Mouse (Mus musculus): ENCODE measurements around the gene Gbp8.
"Not testable (repeated sequence)": the region's sequence is repeated elsewhere in the genome, so short reads cannot be mapped to it uniquely, and the experiment has no call there.

The Gbp8 gene

DNA sequence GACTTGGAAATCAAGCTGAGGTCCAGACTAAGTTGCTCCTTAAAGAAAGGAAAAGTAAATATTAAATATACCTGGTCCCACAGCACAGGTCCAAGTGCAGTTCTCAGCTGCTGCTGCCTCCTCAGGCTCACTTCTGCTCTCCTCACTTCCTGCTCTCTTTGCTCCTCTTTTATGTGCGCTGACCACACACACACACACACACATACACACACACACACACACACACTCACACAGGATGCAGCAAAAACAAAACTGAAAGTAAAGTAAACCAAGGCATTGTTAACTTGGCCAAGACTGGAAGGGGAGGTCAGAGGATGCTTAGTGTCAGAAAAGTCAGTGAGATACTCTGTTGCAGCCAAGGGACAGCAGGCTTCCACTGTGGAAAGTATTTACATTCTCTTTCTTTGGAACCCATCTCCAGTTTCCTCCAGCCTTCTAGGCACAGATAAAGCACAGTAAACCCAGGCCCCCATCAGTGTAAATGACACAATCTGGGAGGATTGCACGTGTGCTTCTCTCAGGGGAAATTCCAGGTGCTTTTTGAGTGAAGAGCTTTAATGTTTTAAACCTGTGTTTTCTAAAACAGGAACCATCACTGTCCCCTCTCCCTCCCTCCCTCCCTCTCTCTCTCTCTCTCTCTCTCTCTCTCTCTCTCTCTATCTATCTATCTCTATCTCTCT is at the start of gene Gbp8, which contains the start of the genes Gbp9 and Gbp4:
Gbp8 (minus strand) TSS at position 132 of the 680 bp plus-strand sequence.
Gbp9 (minus strand) TSS at position 131 of the 680 bp plus-strand sequence.
Gbp4 (minus strand) TSS at position 178 of the 680 bp plus-strand sequence.
- not testable (repeated sequence) for DNase-seq (ENCODE audit: low read depth, low spot score)

DNA sequence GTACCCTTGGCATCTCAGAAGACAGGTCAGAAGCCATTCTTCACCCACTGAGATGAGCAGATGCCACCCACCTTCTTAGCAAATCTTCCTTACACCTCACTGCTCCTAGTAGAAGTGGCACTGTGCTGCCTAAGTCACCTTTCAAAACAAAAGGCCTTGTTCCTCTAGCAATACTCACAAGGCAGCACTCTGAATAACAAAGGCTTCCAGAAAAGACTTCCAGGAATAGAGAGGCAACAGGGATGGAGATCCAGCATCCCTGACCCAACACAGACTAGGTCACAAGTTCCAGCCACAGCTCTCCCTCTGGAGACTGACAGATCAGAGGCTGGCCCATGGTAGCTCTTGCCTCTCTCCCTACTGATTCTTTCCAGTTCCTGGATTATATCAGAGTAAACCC is 42.1 kb upstream of the Gbp8 start:
- DNase-seq (ENCODE audit: low read depth, low spot score): no peak

DNA sequence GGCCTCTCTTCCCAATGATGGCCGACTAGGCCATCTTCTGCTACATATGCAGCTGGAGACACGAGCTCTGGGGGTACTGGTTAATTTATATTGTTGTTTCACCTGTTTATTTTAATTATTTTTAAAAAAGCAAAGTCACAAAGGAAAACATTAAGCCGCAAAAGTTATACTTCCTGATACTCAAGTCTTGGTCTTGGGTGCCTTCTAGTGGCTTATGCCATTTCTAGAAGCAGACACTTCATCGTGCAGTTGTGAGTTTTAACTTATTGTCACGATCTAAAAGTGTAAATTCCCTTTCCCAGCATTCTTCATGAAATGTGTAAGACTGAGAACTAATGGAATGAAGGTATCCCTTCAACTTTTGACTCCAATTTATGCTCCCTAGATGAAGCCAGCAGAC is 17.2 kb upstream of the Gbp8 start:
- no peak for DNase-seq (ENCODE audit: low read depth, low spot score)

DNA sequence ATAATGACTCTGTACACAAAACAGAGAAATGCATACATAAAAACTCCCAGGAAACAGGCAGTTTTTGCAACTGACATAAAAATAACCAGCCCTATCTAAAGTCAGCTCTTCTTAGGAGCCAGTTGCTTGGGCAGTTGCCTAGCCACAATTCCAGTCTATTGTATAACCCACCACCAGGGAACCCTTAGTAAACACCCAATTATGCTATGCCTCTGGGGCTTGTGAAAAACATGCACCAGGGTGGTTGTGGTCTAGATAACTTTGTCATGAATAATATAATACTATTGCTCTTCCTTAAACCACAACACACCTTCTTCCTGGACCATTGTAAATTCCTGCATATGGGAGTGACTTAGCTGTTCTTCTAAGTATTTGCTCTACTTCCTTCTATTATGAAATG is 14.7 kb upstream of the Gbp8 start:
- no peak for DNase-seq (ENCODE audit: low read depth, low spot score)

DNA sequence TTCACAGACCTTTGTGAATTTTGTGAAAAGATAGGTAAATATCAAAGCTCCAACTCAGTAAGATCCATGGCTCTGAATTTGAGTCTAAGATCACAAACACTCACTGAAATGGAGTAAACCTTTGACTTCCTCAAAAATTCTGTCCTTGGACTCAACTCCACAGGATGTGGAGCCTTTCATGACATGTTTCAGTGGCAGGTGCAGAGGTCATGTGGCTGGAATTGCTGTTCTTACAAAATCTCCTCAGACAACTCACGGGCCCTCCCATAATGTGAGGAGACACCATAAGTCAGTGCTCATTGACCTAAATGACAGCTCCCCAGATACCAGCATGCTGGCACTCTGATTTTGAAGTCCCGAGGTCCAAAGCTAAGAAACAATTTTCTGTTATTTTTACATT is 8.7 kb upstream of the Gbp8 start:
- not testable (repeated sequence) for DNase-seq (ENCODE audit: low read depth, low spot score)

DNA sequence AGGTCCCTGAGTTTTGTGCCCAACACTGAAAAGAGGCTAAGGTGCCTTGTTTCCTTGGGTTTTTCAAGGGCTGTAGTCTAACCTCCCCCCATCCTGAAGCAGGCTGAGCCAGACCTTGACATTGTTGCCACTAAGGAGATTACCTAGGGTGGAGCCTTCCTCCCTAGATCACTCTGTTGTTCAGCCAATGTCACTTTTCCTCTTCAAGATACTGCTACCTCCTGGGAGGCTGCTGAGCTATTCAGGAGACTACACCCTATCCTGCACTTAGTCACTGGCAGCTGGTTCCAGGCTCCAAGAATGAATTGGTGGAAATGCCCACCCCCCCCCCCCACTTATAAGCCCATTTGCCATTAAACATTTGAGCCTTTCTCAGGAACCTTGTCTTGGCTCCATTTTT is 7.1 kb upstream of the Gbp8 start:
- no peak for DNase-seq (ENCODE audit: low read depth, low spot score)

DNA sequence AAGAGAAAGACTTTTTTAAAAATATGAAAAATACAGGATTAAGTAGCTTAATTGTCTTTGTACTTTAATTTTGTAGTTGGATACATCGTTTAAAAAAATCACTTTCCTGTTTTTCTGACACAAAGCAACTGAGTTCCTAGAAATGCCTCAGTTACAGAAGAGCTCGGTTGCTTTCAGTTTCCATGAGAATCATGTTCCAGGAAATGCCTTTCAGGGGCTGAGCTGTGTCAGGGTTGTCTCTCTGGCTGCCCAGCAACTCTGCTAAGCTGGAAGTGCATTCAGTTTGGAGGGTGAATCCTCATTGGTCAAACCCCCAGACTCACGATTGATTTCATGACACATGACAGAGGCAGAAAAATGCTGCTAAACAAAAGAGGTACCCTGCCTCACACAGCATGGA is 6.4 kb upstream of the Gbp8 start:
- not testable (repeated sequence) for DNase-seq (ENCODE audit: low read depth, low spot score)

DNA sequence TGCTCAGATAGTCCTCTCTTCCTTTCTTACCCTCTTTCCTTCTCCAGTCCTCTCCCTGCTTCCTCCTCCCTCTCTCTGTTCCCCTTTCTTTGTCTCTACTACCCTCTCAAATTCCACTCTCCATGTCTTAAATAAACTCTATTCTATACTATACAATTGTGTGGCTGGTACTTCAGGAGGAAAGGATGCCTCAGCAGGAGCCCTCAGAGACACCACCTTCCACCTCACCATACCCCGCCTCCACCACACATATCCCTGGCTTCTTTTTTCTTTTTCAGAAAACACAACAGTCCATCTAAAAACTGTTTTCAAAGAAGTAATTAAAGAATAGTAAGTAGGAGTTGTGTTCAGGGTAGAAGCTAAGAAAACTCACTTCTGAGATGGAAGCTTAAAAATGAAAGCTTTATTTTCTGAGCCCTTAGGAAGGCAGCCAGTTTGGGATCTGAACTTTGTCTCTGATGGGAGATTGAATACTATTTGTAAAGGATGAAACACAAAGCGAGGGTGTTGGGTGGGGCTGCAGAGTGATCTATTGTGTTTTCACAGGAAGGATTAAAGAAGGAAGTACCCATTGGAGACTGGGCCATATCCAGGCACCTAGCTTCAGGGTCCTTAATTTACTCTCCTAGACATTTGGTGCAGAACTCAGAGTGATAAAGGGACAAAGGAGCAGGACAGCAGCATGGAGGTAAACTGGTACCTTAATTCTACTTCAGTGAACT is 910 bp upstream of the Gbp8 start:
- not testable (repeated sequence) for DNase-seq (ENCODE audit: low read depth, low spot score)

DNA sequence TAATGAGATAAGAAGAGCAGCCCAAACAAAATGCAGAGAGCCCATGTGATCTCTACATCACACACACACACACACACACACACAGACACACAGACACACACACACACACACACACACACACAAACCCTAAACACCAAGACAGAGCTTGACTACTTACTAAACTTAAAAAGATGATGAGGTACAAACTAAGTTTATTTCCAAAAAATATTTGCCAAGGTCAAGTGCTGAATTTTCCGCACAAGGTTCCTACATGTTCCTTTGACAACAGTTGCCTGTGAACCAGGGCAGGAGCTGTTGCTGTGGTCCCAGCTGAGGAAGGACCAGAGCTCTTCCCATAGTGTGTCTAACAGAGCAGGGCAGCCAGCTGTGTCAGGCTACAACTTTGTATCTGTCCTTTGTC is 434 bp downstream of the Gbp8 start:
- no peak for DNase-seq (ENCODE audit: low read depth, low spot score)

DNA sequence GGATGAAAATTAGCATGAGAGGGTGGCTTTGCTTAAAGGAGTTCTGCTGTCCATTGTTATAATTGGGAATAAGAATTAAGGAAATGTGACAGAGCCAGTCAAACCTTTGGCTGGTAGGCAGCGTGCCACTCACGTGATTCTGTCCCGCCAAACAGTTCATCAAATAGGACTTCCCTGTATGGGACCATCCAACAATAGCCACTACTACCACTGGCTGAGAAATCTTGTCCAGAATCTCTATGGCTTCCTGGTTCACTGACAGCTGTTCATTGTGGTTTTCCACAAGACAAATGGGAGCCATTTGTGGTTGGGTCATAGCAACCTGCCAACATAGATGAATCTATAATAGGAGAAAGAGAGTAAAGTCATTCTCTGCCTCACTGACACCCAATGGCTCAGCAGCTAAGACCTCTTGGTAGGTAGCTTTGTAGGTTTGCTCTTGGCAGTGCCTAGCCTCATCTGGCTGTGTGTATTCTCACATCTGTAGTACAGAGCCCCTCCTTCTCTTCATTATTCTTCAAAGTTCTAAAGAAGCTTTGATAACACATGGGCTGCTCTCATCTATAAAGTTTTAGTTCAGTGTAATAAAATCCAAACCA is 2.5 kb downstream of the Gbp8 start:
- DNase-seq (ENCODE audit: low read depth, low spot score): not testable (repeated sequence)

DNA sequence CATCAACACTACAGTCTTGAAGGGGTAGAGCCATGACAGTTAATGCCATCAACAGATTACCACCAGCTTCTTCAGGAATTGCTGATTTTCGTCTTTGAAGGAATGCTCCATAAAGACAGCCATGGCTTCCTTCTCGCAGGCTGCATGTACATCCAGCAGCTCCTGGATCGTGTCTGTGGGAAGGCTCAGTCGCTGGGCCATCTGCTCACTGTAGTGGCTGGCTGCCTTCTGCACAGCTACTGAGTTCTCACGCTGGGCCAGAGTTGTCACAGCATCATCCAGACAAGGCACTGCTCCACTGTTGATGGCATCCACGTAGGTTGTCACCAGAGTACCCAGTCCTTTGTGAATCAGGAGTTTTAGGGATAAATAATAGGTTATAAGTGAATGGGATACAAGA is 17.6 kb downstream of the Gbp8 start:
- DNase-seq (ENCODE audit: low read depth, low spot score): not testable (repeated sequence)

DNA sequence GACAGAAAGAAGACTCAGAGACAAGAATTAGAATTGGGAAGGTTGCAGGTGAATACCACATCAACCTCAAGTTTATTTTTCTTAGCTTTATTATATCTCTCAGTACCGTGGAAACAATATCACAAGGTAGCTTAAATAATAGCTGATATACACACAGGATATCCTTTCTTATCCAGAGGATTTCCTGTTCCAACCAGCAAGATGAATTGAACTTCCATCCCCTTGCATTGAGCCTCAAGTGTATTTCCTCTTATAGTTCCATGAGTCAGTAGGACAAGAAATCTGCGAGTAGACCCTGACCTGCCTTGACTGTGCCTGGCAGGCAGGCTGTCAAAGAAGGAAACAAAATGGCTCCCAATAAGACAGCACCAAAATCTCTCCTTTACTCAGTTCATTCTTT is 23.6 kb downstream of the Gbp8 start:
- DNase-seq (ENCODE audit: low read depth, low spot score): no peak

DNA sequence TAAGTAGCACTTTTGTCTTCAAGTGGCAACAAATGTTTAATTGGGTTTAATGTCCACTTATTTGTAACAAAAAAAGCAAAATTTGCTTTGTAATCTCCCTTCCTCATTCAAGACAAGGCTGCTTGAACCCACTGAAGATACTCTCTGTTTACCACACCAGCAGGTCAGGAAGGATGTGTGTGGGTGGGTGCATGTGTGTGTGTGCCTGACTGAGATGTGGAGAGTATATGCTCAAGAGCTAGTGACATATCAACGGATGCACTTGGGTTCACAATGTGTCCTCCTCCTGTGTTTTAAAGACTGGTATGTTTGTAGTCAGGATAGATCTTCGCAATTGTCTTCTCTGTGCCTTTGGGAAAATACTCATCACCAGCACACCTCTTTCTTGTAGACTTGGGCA is 24.6 kb downstream of the Gbp8 start:
- no peak for DNase-seq (ENCODE audit: low read depth, low spot score)

DNA sequence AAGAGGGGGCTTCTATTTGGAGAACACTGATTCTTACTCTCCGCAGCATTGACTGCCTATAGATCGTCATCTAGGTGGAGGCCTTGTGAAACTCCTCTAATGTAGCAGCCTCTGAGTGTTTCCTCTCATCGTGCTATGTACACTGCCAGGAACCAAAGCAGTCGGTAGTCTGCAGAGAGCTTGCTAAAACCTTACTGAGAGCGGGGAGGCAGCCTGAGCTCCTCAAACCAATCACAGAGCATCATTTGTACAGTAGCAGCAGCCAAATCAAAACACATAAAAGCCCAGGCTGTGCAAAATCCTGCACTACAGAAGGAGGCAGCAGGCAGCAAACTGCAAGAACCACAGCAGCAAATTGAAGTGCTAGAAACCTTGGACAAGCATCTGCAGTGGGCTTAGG is 25.7 kb downstream of the Gbp8 start:
- DNase-seq (ENCODE audit: low read depth, low spot score): no peak

DNA sequence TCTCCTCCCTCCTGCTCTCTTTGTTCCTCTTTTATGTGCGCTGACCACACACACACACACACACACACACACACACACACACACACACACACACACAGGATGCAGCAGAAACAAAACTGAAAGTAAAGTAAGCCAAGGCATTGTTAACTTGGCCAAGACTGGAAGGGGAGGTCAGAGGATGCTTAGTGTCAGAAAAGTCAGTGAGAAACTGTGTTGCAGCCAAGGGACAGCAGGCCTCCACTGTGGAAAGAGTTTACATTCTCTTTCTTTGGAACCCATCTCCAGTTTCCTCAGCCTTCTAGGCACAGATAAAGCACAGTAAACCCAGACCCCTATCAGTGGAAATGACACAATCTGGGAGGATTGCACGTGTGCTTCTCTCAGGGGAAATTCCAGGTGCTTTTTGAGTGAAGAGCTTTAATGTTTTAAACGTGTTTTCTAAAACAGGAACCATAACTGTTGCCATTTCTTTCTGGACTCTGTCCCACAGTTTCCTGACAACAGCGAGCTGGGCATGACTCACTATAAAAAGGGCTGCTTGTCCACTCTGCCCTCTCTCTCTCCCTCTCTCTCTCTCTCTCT is 29.0 kb downstream of the Gbp8 start:
- not testable (repeated sequence) for DNase-seq (ENCODE audit: low read depth, low spot score)

DNA sequence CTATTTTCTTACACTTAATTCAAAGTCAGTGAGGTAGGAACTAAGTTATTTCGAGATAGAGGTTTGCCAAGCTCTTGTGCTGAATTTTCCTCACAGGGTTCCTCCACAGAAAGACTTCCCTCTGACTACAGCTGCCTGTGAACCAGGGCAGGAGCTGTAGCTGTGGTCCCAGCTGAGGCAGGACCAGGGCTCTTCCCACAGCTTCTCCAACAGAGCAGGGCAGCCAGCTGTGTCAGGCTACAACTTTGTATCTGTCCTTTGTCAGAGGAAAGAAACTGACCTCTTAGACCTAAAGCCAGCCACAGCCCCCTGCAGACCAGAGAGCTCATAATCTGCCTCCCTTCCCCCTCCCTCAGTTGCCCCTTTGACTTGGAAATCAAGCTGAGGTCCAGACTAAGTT is 29.6 kb downstream of the Gbp8 start:
- not testable (repeated sequence) for DNase-seq (ENCODE audit: low read depth, low spot score)

DNA sequence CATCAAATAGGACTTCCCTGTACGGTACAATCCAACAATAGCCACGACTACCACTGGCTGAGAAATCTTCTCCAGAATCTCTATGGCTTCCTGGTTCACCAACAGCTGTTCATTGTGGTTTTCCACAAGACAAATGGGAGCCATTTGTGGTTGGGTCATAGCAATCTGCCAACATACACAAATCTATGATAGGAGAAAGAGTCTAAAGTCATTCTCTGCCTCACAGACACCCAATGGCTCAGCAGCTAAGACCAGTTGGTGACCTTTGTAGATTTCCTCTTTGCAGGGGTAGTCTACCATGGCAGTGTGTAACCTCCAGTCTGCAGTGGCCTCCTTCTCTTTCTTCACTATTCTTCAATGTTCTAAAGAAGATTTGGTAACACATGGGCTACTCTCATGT is 33.7 kb downstream of the Gbp8 start:
- DNase-seq (ENCODE audit: low read depth, low spot score): not testable (repeated sequence)

DNA sequence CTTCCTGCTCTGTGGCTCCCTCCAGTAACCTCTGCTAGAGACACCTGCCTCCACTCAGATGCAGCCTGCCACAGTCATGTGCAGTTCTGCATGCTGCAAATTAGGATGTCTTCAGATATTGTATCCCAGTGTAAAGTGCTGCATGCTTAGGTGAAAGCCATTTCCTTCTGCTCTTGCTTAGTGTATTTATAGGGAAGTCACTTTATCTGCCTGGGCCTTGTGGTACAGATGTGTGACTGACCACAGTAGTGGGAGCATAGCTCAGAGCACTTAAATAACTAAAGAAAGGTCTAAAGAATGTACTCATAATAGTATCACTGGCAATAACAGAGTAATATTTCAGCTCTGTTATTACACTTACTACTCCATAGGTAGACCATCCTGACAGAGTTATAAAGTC is 57.4 kb downstream of the Gbp8 start:
- no peak for DNase-seq (ENCODE audit: low read depth, low spot score)

DNA sequence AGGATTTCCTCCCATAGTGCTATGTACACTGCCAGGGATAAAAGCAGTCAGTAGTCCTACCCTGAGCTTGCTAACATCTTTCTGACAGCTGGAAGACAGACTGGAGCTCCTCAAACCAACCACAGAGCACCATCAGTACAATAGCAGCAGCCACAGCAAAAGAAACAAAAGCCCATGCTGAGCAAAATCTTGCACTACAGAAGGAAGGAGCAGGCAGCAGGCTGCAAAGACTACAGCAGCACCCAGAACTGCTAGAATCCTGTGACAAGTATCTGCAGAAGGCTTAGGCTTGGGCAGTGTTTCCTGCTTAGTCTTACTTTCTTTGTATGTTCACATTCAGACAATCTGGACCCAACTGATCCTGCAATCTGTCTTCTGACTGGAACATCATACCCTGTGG is 71.0 kb downstream of the Gbp8 start:
- not testable (repeated sequence) for DNase-seq (ENCODE audit: low read depth, low spot score)

DNA sequence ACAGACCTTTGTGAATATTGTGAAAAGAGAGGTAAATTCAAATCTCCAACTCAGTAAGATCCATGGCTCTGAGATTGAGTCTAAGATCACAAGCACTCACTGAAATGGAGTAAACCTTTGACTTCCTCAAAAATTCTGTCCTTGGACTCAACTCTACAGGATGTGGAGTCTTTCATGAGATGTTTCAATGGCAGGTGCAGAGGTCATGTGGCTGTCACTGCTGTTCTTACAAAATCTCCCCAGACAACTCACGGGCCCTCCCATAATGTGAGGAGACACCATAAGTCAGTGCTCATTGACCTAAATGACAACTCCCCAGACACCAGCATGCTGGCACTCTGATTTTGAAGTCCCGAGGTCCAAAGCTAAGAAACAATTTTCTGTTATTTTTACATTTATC is 74.9 kb downstream of the Gbp8 start:
- not testable (repeated sequence) for DNase-seq (ENCODE audit: low read depth, low spot score)

DNA sequence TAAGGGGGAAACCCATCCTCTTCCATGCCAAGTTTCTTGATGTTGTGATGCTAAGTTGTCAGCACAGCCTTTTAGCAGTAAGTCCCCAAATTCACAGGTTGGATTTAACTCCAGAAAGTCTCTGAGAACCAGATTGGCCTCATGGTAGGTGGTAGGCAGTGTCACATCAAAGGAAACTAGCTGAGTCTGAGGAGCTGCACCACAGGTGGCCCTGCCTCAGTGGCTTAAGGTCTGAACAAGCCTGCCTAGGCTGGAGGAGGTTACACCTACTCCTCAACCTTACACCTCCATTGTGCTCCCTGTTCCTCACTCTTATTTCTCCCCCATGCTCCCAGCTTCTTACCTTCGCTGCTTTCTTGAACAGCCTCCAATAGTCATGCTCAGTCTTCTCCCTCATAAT is 76.0 kb downstream of the Gbp8 start:
- DNase-seq (ENCODE audit: low read depth, low spot score): no peak

DNA sequence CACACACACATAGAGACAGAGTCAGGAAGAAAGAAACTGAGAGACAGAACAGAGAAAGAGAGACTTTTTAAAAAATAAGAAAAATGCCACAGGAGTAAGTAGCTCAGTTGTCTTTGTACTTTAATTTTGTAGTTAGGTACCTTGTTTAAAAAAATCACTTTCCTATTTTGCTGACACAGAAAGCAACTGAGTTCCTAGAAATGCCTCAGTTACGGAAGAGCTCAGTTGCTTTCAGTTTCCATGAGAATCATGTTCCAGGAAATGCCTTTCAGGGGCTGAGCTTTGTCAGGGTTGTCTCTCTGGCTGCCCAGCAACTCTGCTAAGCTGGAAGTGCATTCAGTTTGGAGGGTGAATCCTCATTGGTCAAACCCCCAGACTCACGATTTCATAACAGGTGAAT is 76.9 kb downstream of the Gbp8 start:
- DNase-seq (ENCODE audit: low read depth, low spot score): not testable (repeated sequence)

Measured in forelimb bud, embryonic 11.5 days (tissue).